In the genomic region with DNA sequence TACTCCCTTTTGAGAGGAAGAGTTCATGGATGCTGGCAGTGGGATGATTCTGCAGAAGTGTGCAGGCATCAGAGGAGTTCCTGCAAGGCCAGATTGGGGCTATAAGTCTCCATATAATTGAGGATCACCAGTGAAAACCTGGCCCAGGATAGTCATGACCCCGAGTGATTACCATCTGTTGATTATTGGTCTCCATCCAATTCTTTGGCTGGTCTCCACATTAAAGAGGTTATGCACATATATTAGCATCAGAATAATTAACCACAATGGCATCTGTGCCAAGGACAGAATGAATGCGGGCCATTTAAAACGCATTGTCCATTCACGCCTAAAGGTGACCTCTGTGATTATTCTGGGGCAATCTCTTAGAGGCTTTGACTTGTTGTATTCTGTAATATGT, we compare ENCODE assay signal across 24 mouse cellular contexts.
DNase-seq lines count a peak whose midpoint lies in the region; ATAC-seq and TF ChIP-seq lines count a peak whose summit lies in the region.
"Had no signal": no experiment of that assay in that cellular context is flagged by ENCODE, and none has a peak within 500 bp of the region (broad histone marks: within the 10 kb centered on the region; RNA-seq: fewer than 3 reads in every experiment).

No protein-coding gene starts in this region.

- no peak overlapping the region for H3K4me2 ChIP-seq in hindbrain, postnatal 0 days (ENCODE audit: low read depth, low read length)
- no peak overlapping the region for H3K4me2 ChIP-seq in hindbrain, embryonic 12.5 days (replicated peaks)
- no peak overlapping the region for H3K4me2 ChIP-seq in midbrain, postnatal 0 days (ENCODE audit: low read depth, low read length, poor library complexity, severe bottlenecking)
- no peak overlapping the region for H3K4me2 ChIP-seq in midbrain, embryonic 15.5 days
- no peak overlapping the region for H3K4me2 ChIP-seq in intestine, embryonic 15.5 days (replicated peaks)
- H3K4me2 ChIP-seq: embryonic facial prominence, embryonic 13.5 days; forebrain, embryonic 12.5 days; forebrain, embryonic 15.5 days; heart, embryonic 11.5 days; hindbrain, embryonic 13.5 days had no signal

- no peaks in the 10 kb centered on the region for H3K4me1 ChIP-seq in hindbrain, postnatal 0 days (ENCODE audit: insufficient read depth, low read length)
- H3K4me1 ChIP-seq in hindbrain, embryonic 12.5 days, result no peaks in the 10 kb centered on the region
- no peaks in the 10 kb centered on the region; the same call in 1 of the 2 replicates for H3K4me1 ChIP-seq in midbrain, postnatal 0 days (ENCODE audit: insufficient read depth, low read length)
- H3K4me1 ChIP-seq in midbrain, embryonic 15.5 days, result no peaks in the 10 kb centered on the region
- H3K4me1 ChIP-seq in intestine, embryonic 15.5 days (replicated peaks), result no peaks in the 10 kb centered on the region
- H3K4me1 ChIP-seq: embryonic facial prominence, embryonic 13.5 days; forebrain, embryonic 12.5 days had no signal

- no peak for TF ChIP-seq CTCF in hindbrain, postnatal 0 days (IDR thresholded peaks at IDR 0.05; ENCODE audit: low read depth)
- no peak for TF ChIP-seq CTCF in midbrain, postnatal 0 days (IDR thresholded peaks at IDR 0.05)

- no peak for ATAC-seq in hindbrain, postnatal 0 days
- ATAC-seq in hindbrain, embryonic 12.5 days (ENCODE audit: low FRiP score), result no peak
- no peak for ATAC-seq in midbrain, postnatal 0 days (ENCODE audit: low FRiP score)
- no peak for ATAC-seq in midbrain, embryonic 15.5 days (replicated peaks)
- no peak for ATAC-seq in intestine, embryonic 15.5 days
- ATAC-seq: activated CD4-positive, CD25-positive, alpha-beta regulatory T cell, adult 4 months; forebrain, embryonic 15.5 days; intestine, embryonic 16.5 days had no signal

- WGBS in hindbrain, postnatal 0 days, result 60% methylated on average over 4 of the region's 4 CpGs
- WGBS in hindbrain, embryonic 12.5 days, result 83% methylated on average over 4 of the region's 4 CpGs
- WGBS in midbrain, postnatal 0 days, result 75% methylated on average over 4 of the region's 4 CpGs
- WGBS in midbrain, embryonic 15.5 days, result 78% methylated on average over 4 of the region's 4 CpGs
- 93% methylated on average over 4 of the region's 4 CpGs for WGBS in intestine, embryonic 15.5 days

- no peaks in the 10 kb centered on the region for H3K36me3 ChIP-seq in hindbrain, postnatal 0 days (ENCODE audit: insufficient read depth, low read length)
- H3K36me3 ChIP-seq in hindbrain, embryonic 12.5 days, result no peaks in the 10 kb centered on the region
- H3K36me3 ChIP-seq in midbrain, postnatal 0 days (ENCODE audit: insufficient read depth, low read length), result no peaks in the 10 kb centered on the region
- H3K36me3 ChIP-seq in midbrain, embryonic 15.5 days (replicated peaks), result no peaks in the 10 kb centered on the region
- H3K36me3 ChIP-seq in intestine, embryonic 15.5 days, result no peaks in the 10 kb centered on the region
- H3K36me3 ChIP-seq: embryonic facial prominence, embryonic 10.5 days; embryonic facial prominence, embryonic 13.5 days; forebrain, embryonic 12.5 days; forebrain, embryonic 15.5 days; hindbrain, embryonic 13.5 days had no signal

- H3K9ac ChIP-seq in hindbrain, postnatal 0 days (replicated peaks; ENCODE audit: low read length), result no peak overlapping the region
- H3K9ac ChIP-seq in hindbrain, embryonic 12.5 days, result no peak overlapping the region
- no peak overlapping the region for H3K9ac ChIP-seq in midbrain, postnatal 0 days (replicated peaks; ENCODE audit: low read length, poor library complexity, severe bottlenecking)
- H3K9ac ChIP-seq in midbrain, embryonic 15.5 days, result no peak overlapping the region
- no peak overlapping the region for H3K9ac ChIP-seq in intestine, embryonic 15.5 days
- H3K9ac ChIP-seq: embryonic facial prominence, embryonic 13.5 days; forebrain, embryonic 12.5 days; forebrain, embryonic 15.5 days; hindbrain, embryonic 13.5 days had no signal

- H3K4me3 ChIP-seq in hindbrain, postnatal 0 days (ENCODE audit: low read length), result no peak overlapping the region
- no peak overlapping the region for H3K4me3 ChIP-seq in hindbrain, embryonic 12.5 days
- H3K4me3 ChIP-seq in midbrain, postnatal 0 days (ENCODE audit: low read depth, low read length), result no peak overlapping the region
- H3K4me3 ChIP-seq in midbrain, embryonic 15.5 days, result no peak overlapping the region
- H3K4me3 ChIP-seq in intestine, embryonic 15.5 days (replicated peaks), result no peak overlapping the region
- H3K4me3 ChIP-seq: embryonic facial prominence, embryonic 10.5 days; embryonic facial prominence, embryonic 13.5 days; erythroblast, embryonic 14.5 days; forebrain, embryonic 12.5 days; forebrain, embryonic 15.5 days; hindbrain, embryonic 13.5 days had no signal

- H3K9me3 ChIP-seq in hindbrain, postnatal 0 days (ENCODE audit: low read length), result no peaks in the 10 kb centered on the region
- no peaks in the 10 kb centered on the region for H3K9me3 ChIP-seq in hindbrain, embryonic 12.5 days (replicated peaks)
- H3K9me3 ChIP-seq in midbrain, postnatal 0 days (ENCODE audit: low read length), result no peaks in the 10 kb centered on the region
- no peaks in the 10 kb centered on the region for H3K9me3 ChIP-seq in midbrain, embryonic 15.5 days
- no peaks in the 10 kb centered on the region for H3K9me3 ChIP-seq in intestine, embryonic 15.5 days
- H3K9me3 ChIP-seq: embryonic facial prominence, embryonic 10.5 days; embryonic facial prominence, embryonic 13.5 days; forebrain, embryonic 12.5 days; forebrain, embryonic 15.5 days; hindbrain, embryonic 13.5 days had no signal

- H3K27ac ChIP-seq in hindbrain, postnatal 0 days, result no peak overlapping the region
- H3K27ac ChIP-seq in hindbrain, embryonic 12.5 days, result no peak overlapping the region
- no peak overlapping the region for H3K27ac ChIP-seq in midbrain, postnatal 0 days (ENCODE audit: low read depth, low read length)
- no peak overlapping the region for H3K27ac ChIP-seq in midbrain, embryonic 15.5 days
- H3K27ac ChIP-seq in intestine, embryonic 15.5 days, result no peak overlapping the region
- H3K27ac ChIP-seq: embryonic facial prominence, embryonic 10.5 days; embryonic facial prominence, embryonic 13.5 days; forebrain, embryonic 12.5 days; forebrain, embryonic 15.5 days; hindbrain, embryonic 13.5 days had no signal

- no peaks in the 10 kb centered on the region for H3K27me3 ChIP-seq in hindbrain, postnatal 0 days (ENCODE audit: insufficient read depth, low read length)
- no peaks in the 10 kb centered on the region for H3K27me3 ChIP-seq in hindbrain, embryonic 12.5 days
- H3K27me3 ChIP-seq in midbrain, postnatal 0 days (ENCODE audit: insufficient read depth, low read length), result no peaks in the 10 kb centered on the region
- H3K27me3 ChIP-seq in midbrain, embryonic 15.5 days (replicated peaks), result no peaks in the 10 kb centered on the region
- no peaks in the 10 kb centered on the region for H3K27me3 ChIP-seq in intestine, embryonic 15.5 days (replicated peaks)
- H3K27me3 ChIP-seq: embryonic facial prominence, embryonic 13.5 days; forebrain, embryonic 12.5 days; forebrain, embryonic 15.5 days had no signal

- peak; percentile 36 to 40 for DNase-seq in cerebellum, postnatal 10 days
- DNase-seq in cerebellum, adult 9-10 months, result no peak
- peak; percentile 50 for DNase-seq in hindbrain, postnatal 0 days (ENCODE audit: low spot score)
- peak; percentile 52 for DNase-seq in midbrain, postnatal 0 days (ENCODE audit: low spot score)
- DNase-seq in ZHBTc4 (ENCODE audit: low read depth, low spot score), result peak; percentile 1
- DNase-seq: adrenal gland, adult 8-10 months; adrenal gland, postnatal 25 days; cerebellum, adult 18-20 months; cerebellum, adult 9-11 months; cerebellum, postnatal 36 days; embryo, embryonic 11 days; gastrocnemius, postnatal 25 days had no signal
